Mouse (Mus musculus) liver, adult 2 months (tissue): ENCODE data around the gene Gm525.

Experiments used
- CTCF ChIP-seq: fragments of 200-500 bp; IDR thresholded peaks from 2 replicates; pipeline ENCODE4 v1.5.1; 2011; ENCODE audit warnings: low read depth, low read length, control low read depth
- POLR2A ChIP-seq: fragments of 200-500 bp; IDR thresholded peaks from 2 replicates; pipeline ENCODE4 v1.6.1; 2011; ENCODE audit warnings: low read length, control low read depth; ENCODE audit not compliant: insufficient read depth; ENCODE audit errors: extremely low read depth

DNA sequence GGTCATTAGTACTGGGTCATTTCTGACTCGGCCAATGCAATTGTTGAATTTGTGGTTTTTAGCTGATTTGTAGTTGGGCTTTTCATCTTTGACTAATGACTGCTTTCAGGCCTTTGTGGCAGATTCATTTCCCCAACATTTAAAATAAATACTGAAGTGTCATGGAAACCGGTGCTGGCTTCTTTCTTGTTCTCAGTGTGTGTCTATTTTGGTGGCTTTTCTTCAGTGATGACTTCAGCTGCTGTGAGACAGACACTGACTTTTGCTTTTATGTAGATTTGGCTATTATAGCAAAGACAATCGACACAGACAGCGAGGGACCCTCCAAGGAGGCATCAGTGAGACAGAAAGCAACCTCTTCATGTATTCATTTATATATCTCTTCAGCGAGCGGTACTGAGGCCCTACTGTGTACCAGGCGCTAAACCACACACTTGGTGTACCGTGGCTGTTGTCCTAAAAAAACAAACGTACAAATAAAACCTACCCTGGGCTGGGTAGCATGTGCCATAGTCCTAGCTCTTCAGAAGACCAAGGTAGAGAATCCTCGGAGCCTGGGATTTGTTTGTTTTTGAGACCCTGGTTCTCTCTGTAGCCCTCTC is 12.7 kb downstream of the Gm525 start:
- TF ChIP-seq POLR2A (no peak), CTCF (no peak)
